Mouse (Mus musculus): ENCODE measurements around the gene Pard6b. TPM values are rescaled to one million over a fixed set of nuclear protein-coding genes. Genes with fewer than 3 reads are reported as not detected.

Gene Pard6b
- total RNA-seq (2021): 1 to 10 TPM in 1 of 2 experiments, under 1 TPM in 1; 0.66 to 1.7 TPM
- long read RNA-seq, experiment 1, partial matches to known transcripts: 0 of 2 reads
- long read RNA-seq, experiment 1, other reads (novel, unspliced or antisense): 0 of 2 reads
- long read RNA-seq, experiment 2, partial matches to known transcripts: 0 of 3 reads
- long read RNA-seq, experiment 2, other reads (novel, unspliced or antisense): 0 of 3 reads

- peak within 1 kb of the TSS; percentile 86 for H3K27ac ChIP-seq
- no peak for TF ChIP-seq CTCF (IDR thresholded peaks at IDR 0.05)
- DNase-seq: peak; percentile 95
- H3K4me3 ChIP-seq: peak within 1 kb of the TSS; percentile 92
- intact Hi-C loops (cut with DNase I): no loop called here
Measured at GRCm38 (mm10) chr2:168080431-168081246, at the start of gene Pard6b. Pard6b (plus strand) TSS chr2:168081004.

- intact Hi-C loops (cut with DNase I): no loop called here
- no peak for DNase-seq
- TF ChIP-seq CTCF (IDR thresholded peaks at IDR 0.05): no peak
- no peak overlapping the region for H3K27ac ChIP-seq
- H3K4me3 ChIP-seq: no peak overlapping the region
Measured at GRCm38 (mm10) chr2:168031842-168032241, 49.0 kb upstream of the Pard6b start.

DNA sequence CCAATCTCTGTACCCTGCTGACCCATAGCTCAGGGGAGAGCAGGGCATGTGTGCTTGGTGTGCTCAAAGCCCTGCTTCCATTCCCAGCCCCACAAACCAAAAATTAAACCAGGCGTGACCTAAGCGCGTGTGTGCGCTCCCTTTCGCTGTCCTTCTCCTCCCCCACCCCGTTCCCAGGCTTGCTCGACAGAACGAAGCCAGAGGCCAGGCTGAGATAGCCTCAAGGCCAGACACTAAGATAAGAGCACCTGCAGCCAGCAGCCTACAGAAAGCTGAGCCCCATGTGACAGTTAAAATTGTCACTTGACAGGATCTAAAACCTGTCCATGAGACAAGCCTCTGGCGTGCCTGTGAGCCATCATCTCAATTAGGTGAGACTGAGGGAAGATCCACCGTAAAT lies 46.9 kb upstream of the Pard6b start:
- DNase-seq: no peak
- no peak for TF ChIP-seq CTCF (IDR thresholded peaks at IDR 0.05)
- intact Hi-C loops (cut with DNase I): no loop called here
- H3K4me3 ChIP-seq: no peak overlapping the region
- H3K27ac ChIP-seq: no peak overlapping the region

DNA sequence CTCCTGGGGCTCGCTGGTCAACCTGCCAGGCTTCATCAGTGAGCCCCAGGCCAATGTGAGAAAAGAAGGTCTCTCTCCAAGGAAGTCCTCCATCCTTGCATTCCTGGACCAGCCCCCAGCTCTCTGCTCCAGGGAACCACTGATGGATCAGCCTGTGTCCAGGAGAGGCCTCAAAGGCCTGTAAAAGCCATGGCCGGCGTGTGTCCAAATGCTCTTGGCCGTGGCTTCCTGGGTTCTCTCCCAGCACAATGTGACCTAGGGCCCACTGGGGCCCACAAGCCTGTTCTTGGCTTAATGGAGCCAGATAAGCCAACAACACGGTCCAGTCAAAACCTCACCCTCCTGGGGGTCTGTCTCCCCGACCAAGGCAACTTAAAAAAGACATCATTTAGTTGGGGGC lies 44.9 kb upstream of the Pard6b start:
- DNase-seq: peak; percentile 47
- intact Hi-C loops (cut with DNase I): no loop called here
- no peak for TF ChIP-seq CTCF (IDR thresholded peaks at IDR 0.05)
- Histone ChIP-seq H3K4me3 (no peak overlapping the region), H3K27ac (no peak overlapping the region)

GRCm38 (mm10) chr2:168037063-168037462 lies 43.7 kb upstream of the Pard6b start:
- TF ChIP-seq CTCF (IDR thresholded peaks at IDR 0.05): no peak
- intact Hi-C loops (cut with DNase I): no loop called here
- H3K27ac ChIP-seq: no peak overlapping the region

GRCm38 (mm10) chr2:168040751-168041150 lies 40.1 kb upstream of the Pard6b start:
- intact Hi-C loops (cut with DNase I): no loop called here
- TF ChIP-seq CTCF (IDR thresholded peaks at IDR 0.05): no peak
- H3K27ac ChIP-seq: no peak overlapping the region
- no peak for DNase-seq
- H3K4me3 ChIP-seq: no peak overlapping the region

More at GRCm38 (mm10) chr2:168037063-168037462, 43.7 kb upstream of the Pard6b start:
- no peak overlapping the region for H3K4me3 ChIP-seq
- no peak for DNase-seq

DNA sequence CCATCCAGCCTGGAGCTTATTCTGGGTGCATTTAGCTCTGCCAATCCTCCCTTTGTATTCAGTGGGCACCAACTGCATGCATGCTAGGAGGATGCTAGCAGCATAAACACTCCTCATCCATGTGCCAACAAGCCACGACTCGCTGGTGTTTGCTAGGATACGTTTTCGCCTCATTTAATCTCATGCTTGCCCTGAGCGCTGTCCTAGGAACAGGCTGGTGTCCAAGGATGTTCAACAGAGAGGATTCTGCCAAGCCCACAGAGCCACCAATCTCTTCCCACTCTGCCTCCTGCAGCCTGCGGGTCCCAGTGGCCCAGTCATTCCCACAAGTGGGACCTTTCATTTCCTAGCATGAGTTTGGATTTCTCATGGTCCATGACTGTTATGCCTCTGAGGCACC lies 38.8 kb upstream of the Pard6b start:
- intact Hi-C loops (cut with DNase I): no loop called here
- no peak for TF ChIP-seq CTCF (IDR thresholded peaks at IDR 0.05)
- Histone ChIP-seq H3K27ac (no peak overlapping the region), H3K4me3 (no peak overlapping the region)
- DNase-seq: no peak

DNA sequence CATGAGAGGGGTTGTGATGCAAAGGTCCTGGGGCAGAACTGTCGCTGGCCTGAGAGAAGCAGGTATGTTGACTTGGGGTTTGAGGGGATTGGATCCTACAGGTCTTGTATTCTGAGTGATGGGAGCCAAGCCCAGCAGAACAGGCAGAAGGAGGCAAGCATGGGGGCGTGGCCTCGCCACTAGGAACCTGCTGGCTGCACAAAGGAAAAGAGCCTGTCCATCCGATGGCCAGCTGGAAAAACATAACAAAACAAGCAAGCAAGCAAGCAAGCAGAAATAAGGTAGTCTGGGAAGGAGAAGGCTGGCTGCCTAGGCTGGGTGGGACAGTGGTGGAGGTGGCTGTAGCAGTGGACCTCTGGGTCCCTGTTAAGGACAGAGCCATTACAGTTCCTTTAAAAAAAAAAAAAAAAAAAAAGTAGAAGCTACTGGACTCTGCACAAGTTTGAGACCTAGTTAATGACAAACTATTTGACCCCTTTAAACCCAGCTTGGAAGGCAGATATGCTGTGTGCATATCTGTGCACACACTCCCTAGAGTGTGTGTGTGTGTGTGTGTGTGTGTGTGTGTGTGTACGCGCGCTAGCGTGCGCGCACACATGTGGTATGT lies 36.0 kb upstream of the Pard6b start:
- DNase-seq: no peak
- intact Hi-C loops (cut with DNase I): no loop called here
- H3K4me3 ChIP-seq: no peak overlapping the region
- no peak overlapping the region for H3K27ac ChIP-seq
- TF ChIP-seq CTCF (IDR thresholded peaks at IDR 0.05): no peak

- no peak for TF ChIP-seq CTCF (IDR thresholded peaks at IDR 0.05)
- H3K27ac ChIP-seq: no peak overlapping the region; the same call in 1 of the 2 replicates
- DNase-seq: no peak
- intact Hi-C loops (cut with DNase I): no loop called here
- no peak overlapping the region for H3K4me3 ChIP-seq
Measured at GRCm38 (mm10) chr2:168045357-168045756, 35.4 kb upstream of the Pard6b start.

DNA sequence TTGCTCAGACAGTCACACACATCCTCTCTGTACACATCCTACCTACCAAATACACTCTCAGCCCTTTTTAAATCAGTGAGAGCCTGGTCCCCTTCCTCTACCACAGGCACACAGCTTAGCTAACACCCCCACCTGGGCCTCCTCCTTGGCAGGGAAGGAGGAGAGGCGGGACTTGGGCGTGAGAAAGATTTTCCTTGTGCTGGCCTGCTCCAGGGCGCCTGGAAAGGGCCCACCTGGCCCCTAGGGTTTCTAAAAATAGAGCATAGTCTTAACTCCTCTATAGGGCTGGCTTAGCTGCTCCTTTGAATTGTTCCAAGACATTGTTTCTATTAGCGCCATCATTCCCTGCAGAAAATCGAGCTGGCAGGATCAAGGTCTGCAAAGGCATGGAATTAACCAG lies 35.0 kb upstream of the Pard6b start:
- H3K4me3 ChIP-seq: no peak overlapping the region
- H3K27ac ChIP-seq: no peak overlapping the region; the same call in 1 of the 2 replicates
- DNase-seq: peak; percentile 59
- no peak for TF ChIP-seq CTCF (IDR thresholded peaks at IDR 0.05)
- intact Hi-C loops (cut with DNase I): no loop called here

- Histone ChIP-seq H3K27ac (no peak overlapping the region), H3K4me3 (no peak overlapping the region)
- DNase-seq: no peak
- peak; percentile 27; the same call in 1 of the 2 replicates for TF ChIP-seq CTCF (IDR thresholded peaks at IDR 0.05)
- intact Hi-C loops (cut with DNase I): no loop called here
Measured at GRCm38 (mm10) chr2:168046467-168046866, 34.3 kb upstream of the Pard6b start.

DNA sequence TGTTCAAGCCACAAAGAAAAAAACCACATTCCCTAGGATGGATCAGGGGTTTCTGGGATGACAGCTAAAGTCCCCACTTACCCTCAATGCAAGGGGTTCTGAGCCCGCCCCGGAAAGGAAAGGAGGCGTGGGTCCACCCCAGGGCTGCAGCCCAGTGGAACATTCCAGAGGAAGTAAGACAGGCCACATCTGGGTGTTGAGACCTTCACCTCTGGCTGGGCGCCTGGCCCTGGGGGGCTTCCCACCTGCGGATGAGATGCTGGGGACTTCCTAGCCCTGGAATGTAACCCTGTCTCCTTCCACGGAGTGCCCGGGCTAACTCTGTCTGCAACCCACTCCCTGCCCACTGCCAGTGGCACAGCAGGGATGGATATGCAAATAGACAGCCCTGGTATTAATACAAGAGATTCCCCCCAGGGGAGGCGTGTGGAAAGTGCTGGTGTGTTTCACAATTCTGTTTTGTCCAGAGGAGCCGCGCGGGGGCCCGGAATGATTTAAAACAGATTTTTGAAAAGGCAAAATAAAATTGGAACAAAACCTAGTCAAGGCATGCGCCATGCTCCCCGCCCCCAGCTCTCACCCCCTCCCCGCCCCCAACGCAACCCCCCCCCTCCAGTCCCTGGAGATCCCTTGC lies 31.7 kb upstream of the Pard6b start:
- peak overlapping the region; percentile 71 for H3K4me3 ChIP-seq
- TF ChIP-seq CTCF (IDR thresholded peaks at IDR 0.05): no peak
- intact Hi-C loops (cut with DNase I): no loop called here
- peak; percentile 37 for DNase-seq
- no peak overlapping the region for H3K27ac ChIP-seq

Measured in gastrocnemius, adult 2 months (tissue).